Mouse (Mus musculus): ENCODE data around the gene Ei24.

The Ei24 gene

DNA sequence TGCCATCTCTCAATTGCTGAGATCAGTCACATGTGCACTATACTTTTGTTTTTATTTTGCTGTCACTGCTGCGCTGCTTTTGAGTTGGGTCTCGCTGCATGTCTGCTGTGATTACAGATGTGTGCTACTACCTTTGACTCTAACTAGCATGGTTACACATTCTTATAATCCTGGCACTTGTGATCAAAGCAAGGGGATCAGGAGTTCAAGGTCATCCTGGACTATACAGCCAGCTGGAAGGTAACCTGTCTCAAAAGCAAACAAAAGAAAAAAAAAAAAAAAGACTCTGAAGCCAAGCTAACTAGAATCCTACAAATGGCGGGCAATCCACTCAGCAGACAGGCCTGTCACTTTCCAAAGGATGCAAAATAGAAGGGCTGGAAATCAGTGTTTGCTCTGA lies 5.0 kb downstream of the Ei24 start:
- no peak for DNase-seq (ENCODE audit: low read depth, low spot score)

DNA sequence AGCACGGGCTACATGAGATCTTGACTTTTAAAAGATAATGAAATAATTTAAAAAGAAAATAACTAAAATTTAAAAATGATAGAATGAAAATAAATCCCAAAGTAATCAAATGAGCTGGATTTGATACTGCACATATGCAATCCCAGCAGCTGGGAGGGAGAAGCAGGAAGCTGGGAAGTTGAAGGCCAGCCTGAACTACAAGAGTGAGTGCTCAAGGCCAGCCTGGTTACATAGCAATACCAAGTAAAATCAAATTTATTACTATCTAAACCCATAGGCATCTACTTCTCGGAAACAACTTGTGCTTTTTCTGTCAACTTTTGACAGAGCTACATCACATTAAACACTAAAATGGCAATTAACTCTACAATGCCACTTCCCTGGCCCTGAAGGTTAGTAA lies 13.3 kb downstream of the Ei24 start:
- DNase-seq (ENCODE audit: low read depth, low spot score) = no peak

DNA sequence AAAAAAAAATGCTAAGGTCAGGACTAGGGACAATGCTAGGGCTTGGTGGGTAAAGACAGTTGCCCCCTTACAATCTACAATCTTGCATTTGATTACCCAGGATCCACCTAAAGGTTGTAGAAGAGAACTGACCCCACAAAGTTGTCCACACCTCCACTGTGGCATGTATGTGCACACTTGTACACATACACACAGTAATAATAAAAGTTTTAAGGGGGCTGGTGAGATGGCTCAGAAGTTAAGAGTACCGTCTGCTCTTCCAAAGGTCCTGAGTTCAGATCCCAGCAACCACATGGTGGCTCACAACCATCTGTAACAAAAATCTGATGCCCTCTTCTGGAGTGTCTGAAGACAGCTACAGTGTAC lies 28.2 kb downstream of the Ei24 start:
- no peak for DNase-seq (ENCODE audit: low read depth, low spot score)

DNA sequence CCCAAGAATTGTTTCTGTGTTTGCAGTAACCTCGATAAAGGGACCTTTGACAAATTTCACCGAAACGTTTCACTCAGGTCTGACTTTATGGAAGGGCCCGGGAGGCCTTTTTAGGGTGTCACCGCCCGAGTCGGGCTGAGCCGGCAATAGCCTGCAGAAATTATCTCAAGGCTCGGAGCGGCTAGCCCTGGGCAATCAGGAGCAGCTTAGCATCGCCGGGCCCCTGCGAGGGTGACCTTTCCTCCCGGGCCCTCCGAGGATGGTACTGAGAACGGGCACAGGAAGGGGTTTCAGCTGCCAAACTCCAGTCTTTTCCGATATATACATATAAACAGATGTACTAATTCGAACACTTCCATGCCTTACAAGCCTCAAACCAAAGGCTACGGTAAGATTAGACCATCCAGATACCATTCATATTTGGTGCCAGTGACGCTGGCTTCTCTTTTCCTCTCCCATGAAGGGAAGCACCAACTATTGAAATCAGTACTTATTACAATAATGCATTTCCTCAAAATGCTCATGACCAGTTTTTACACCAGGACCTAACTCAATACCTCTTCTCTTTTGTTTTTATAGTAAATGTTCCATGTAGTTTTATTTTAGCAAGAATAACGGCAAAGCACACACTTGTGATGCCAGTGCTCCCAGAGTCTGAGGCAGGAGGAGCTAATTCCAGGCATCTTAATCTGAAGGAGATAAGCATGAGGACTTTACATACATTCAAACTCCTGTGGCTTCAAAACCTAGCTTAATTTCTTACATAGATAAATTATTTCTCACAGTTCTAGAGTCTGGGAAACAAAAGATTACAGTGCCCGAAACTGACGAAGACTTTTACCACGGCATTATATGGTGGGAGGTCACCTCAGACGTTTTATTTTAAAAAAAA lies 28.8 kb downstream of the Ei24 start:
- no peak for DNase-seq (ENCODE audit: low read depth, low spot score)

DNA sequence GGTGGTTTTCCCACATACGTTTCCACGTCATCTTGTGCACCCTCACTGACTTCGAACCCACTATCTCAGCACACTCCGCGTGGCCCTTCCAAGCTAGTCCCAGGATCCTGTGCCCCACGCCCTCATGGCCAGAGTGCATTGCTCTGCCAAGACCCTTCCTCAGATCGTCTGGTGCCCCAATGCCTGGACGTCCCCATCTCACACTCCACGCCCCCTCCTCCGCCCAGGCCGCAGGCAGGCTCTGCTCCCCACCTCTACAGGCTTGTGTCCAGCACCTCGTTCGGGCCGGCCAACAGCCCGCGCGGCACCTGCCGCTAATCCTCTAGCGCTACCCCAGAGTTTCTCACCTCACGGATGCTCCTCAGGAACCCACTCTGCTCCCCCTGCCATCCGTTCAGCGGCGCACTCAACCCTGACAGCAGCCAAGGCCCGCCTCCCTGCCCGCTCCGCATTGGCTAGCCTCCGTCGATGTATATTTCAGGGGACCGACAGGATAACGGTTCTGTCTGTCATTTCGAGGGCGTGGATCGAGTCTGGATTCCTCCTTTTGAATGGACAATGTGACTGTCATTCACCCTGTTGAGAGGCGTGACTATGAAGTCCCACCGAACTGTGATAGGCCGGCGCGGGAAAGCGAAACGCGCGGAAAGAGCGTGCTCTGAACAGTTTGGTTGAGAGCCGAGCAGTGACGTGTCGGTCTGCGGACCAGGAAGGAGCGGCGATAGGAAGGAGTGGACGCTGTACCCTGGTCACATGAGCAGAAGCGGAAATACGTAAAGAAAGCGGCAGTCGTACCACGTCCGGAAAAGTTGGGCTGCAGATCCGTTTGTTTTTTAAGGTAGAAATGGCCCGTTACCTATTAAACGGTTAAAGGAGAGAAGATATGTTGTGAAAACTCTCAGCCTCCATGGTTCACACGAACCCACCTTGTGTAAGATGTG lies 29.7 kb downstream of the Ei24 start, which contains the start of gene Stt3a:
TSS of gene Stt3a (minus strand) at position 477 of the 941 bp plus-strand sequence.
- peak; percentile 100 for DNase-seq (ENCODE audit: low read depth, low spot score)

DNA sequence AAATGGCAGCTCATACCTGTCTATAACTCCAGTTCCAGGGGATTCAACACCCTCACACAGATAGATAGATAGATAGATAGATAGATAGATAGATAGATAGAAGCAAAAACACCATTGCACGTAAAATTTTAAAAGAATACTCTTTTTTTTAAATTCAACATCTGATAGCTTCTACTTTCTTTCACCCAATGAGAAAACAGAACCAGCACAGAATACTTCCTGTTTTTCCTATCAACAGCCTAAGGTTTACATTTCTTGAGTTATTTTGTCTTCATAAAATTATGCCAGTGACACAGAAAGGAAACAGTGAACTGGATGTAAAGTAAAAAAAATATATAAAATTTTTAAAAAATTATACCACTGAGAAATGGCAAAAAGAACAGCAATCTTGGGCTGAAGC lies 32.8 kb downstream of the Ei24 start:
- no peak for DNase-seq (ENCODE audit: low read depth, low spot score)

Data from R1 (cell line).